Mouse (Mus musculus) frontal cortex, postnatal 25 days (tissue): ENCODE results near the gene Acsl4.

Experiments used
- DNase-seq, 2 experiments: peaks; one replicate each; pipeline ENCODE4 v3.0.0; 2022; ENCODE audit warnings: low spot score in 2 of 2

The Acsl4 gene

GRCm38 (mm10) chrX:142390247-142390908, at the start of gene Acsl4:
Acsl4 (minus strand) TSS chrX:142390535.
- DNase-seq, result peak; percentile 60 to 70

- DNase-seq, result no peak
Observed at GRCm38 (mm10) chrX:142437971-142438504, 47.7 kb upstream of the Acsl4 start.

GRCm38 (mm10) chrX:142432846-142433245, 42.5 kb upstream of the Acsl4 start:
- DNase-seq, result no peak

- no peak for DNase-seq
Observed at GRCm38 (mm10) chrX:142427111-142427510, 36.8 kb upstream of the Acsl4 start.

- no peak for DNase-seq
Observed at GRCm38 (mm10) chrX:142426628-142427027, 36.3 kb upstream of the Acsl4 start.

- DNase-seq, result no peak
Observed at GRCm38 (mm10) chrX:142413884-142414283, 23.5 kb upstream of the Acsl4 start.

- DNase-seq, result no peak
Observed at GRCm38 (mm10) chrX:142410060-142410459, 19.7 kb upstream of the Acsl4 start.

GRCm38 (mm10) chrX:142409338-142409737, 19.0 kb upstream of the Acsl4 start:
- DNase-seq, result no peak

GRCm38 (mm10) chrX:142403114-142403513, 12.8 kb upstream of the Acsl4 start:
- no peak for DNase-seq

- DNase-seq, result no peak
Observed at GRCm38 (mm10) chrX:142398621-142399020, 8.3 kb upstream of the Acsl4 start.

GRCm38 (mm10) chrX:142390909-142391265, 552 bp upstream of the Acsl4 start:
- no peak for DNase-seq

- DNase-seq, result peak in 1 of 2 experiments; percentile 8
Observed at GRCm38 (mm10) chrX:142389581-142390159, 665 bp downstream of the Acsl4 start.

- DNase-seq, result no peak
Observed at GRCm38 (mm10) chrX:142388141-142388540, 2.2 kb downstream of the Acsl4 start.

- no peak for DNase-seq
Observed at GRCm38 (mm10) chrX:142387634-142388033, 2.7 kb downstream of the Acsl4 start.

GRCm38 (mm10) chrX:142384918-142385317, 5.4 kb downstream of the Acsl4 start:
- no peak for DNase-seq

GRCm38 (mm10) chrX:142379894-142380293, 10.4 kb downstream of the Acsl4 start:
- DNase-seq, result no peak

- DNase-seq, result no peak
Observed at GRCm38 (mm10) chrX:142378048-142378447, 12.3 kb downstream of the Acsl4 start.

- DNase-seq, result no peak
Observed at GRCm38 (mm10) chrX:142377358-142377757, 13.0 kb downstream of the Acsl4 start.

- no peak for DNase-seq
Observed at GRCm38 (mm10) chrX:142376747-142377146, 13.6 kb downstream of the Acsl4 start.

- no peak for DNase-seq
Observed at GRCm38 (mm10) chrX:142375519-142375918, 14.8 kb downstream of the Acsl4 start.

GRCm38 (mm10) chrX:142372393-142372792, 17.9 kb downstream of the Acsl4 start:
- peak in 1 of 2 experiments; percentile 4 for DNase-seq

- no peak for DNase-seq
Observed at GRCm38 (mm10) chrX:142369935-142370334, 20.4 kb downstream of the Acsl4 start.

GRCm38 (mm10) chrX:142363882-142364281, 26.5 kb downstream of the Acsl4 start:
- no peak for DNase-seq
